Mouse (Mus musculus) limb, embryonic 14.5 days (tissue): Measurements from ENCODE around the gene Slc30a2. TPM values are rescaled to one million over a fixed set of nuclear protein-coding genes. Genes with fewer than 3 reads are reported as not detected.

Source experiments
- ATAC-seq: fragments of 200-750 bp; cut with Nextera tagmentation; 2 replicates; pipeline ENCODE4 v1.8.0; 2017; ENCODE audit warnings: low read depth, moderate number of reproducible peaks, moderate TSS enrichment; ENCODE audit not compliant: low FRiP score
- DNase-seq: peaks from one replicate; pipeline ENCODE4 v3.0.0-alpha.2; 2015; ENCODE audit warnings: low spot score
- H3K27ac ChIP-seq: fragments of 300-500 bp; sonication (generic); replicated peaks from 2 replicates; pipeline ENCODE4 v1.5.1; 2014; ENCODE audit warnings: low read depth, mild to moderate bottlenecking, low read length, moderate library complexity, mixed read lengths
- H3K27me3 ChIP-seq: fragments of 300-500 bp; sonication (generic); 2 replicates; pipeline ENCODE4 v1.6.1; 2014; ENCODE audit warnings: low read length, mixed read lengths; ENCODE audit not compliant: control insufficient read depth, insufficient read depth
- H3K36me3 ChIP-seq: fragments of 300-500 bp; sonication (generic); 2 replicates; pipeline ENCODE4 v1.6.1; 2014; ENCODE audit warnings: mild to moderate bottlenecking, low read length, moderate library complexity, mixed read lengths; ENCODE audit not compliant: control insufficient read depth, insufficient read depth
- H3K4me1 ChIP-seq: fragments of 300-500 bp; sonication (generic); 2 replicates; pipeline ENCODE4 v1.6.1; 2014; ENCODE audit warnings: antibody characterized with exemption, low read length, mixed read lengths; ENCODE audit not compliant: control insufficient read depth, insufficient read depth
- H3K4me2 ChIP-seq: fragments of 300-500 bp; sonication (generic); replicated peaks from 2 replicates; pipeline ENCODE4 v1.6.1; 2014; ENCODE audit warnings: low read depth, mild to moderate bottlenecking, low read length, moderate library complexity; ENCODE audit not compliant: severe bottlenecking
- H3K4me3 ChIP-seq: fragments of 300-500 bp; sonication (generic); replicated peaks from 2 replicates; pipeline ENCODE4 v1.5.1; 2014; ENCODE audit warnings: low read length
- H3K9ac ChIP-seq: fragments of 300-500 bp; sonication (generic); 2 replicates; pipeline ENCODE4 v1.6.1; 2014; ENCODE audit warnings: mild to moderate bottlenecking, low read depth, low read length, moderate library complexity; ENCODE audit not compliant: severe bottlenecking
- H3K9me3 ChIP-seq: fragments of 300-500 bp; sonication (generic); 2 replicates; pipeline ENCODE4 v1.6.1; 2016; ENCODE audit warnings: low read length; ENCODE audit not compliant: control insufficient read depth
- POLR2A ChIP-seq: fragments of 200-500 bp; IDR thresholded peaks from 2 replicates; pipeline ENCODE4 v1.8.0; 2012; ENCODE audit warnings: inconsistent platforms, mild to moderate bottlenecking, moderate library complexity, borderline replicate concordance; ENCODE audit not compliant: insufficient read depth, insufficient read length; ENCODE audit errors: extremely low read depth
- WGBS: fragments of 180-500 bp; shearing (Covaris S2); extraction: QIAGEN DNeasy Blood & Tissue Kit; methylation state at CpG from one replicate; pipeline ENCODE4 v1.1.7; 2014; 5-methylcytosine and 5-hydroxymethylcytosine counted together
- polyA plus RNA-seq, 2 experiments: library from polyadenylated mRNA; depleted of rRNA in 1 of 2; stranded (reverse) in 1 of 2; unstranded in 1 of 2; fragments of >200 nt; fragmentation: Nextera tagmentation in 1 of 2; extraction: Ambion mirVana in 1 of 2; gene quantifications; 2 replicates each; pipeline versions ENCODE4 v1.2.1 to v1.2.3; 2012 to 2014

Gene Slc30a2
- polyA plus RNA-seq, 2 experiments, result 0.21 to 0.78 TPM

DNA sequence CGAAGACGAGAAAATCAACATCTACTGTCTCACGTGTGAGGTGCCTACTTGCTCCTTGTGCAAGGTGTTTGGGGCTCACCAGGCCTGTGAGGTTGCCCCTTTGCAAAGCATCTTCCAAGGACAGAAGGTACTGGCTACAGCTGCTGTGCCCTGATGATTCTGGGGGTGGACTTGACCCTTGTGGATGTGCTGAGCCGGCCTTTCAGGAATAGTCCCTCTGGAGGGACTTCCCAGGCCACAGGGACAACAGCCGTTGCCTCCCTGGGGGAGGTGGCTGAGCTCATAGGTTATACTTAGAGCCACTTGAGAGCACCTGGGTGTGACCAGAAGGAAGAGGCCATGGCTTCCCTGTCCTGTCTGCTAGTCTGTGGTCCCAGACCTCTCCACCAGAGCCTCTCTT is 23.3 kb upstream of the Slc30a2 start:
- H3K36me3 ChIP-seq, result no peaks in the 10 kb centered on the region
- no peak for TF ChIP-seq POLR2A
- H3K9me3 ChIP-seq, result no peaks in the 10 kb centered on the region
- ATAC-seq (no peak), DNase-seq (no peak)
- H3K4me2 ChIP-seq, result no peak overlapping the region
- H3K4me1 ChIP-seq, result peaks cover 2% of the 10 kb centered on the region; the same call in 1 of the 2 replicates
- H3K27me3 ChIP-seq, result no peaks in the 10 kb centered on the region
- 59% methylated on average over 5 of the region's 5 CpGs for WGBS
- no peak overlapping the region for H3K27ac ChIP-seq
- H3K9ac ChIP-seq, result no peak overlapping the region
- no peak overlapping the region for H3K4me3 ChIP-seq

DNA sequence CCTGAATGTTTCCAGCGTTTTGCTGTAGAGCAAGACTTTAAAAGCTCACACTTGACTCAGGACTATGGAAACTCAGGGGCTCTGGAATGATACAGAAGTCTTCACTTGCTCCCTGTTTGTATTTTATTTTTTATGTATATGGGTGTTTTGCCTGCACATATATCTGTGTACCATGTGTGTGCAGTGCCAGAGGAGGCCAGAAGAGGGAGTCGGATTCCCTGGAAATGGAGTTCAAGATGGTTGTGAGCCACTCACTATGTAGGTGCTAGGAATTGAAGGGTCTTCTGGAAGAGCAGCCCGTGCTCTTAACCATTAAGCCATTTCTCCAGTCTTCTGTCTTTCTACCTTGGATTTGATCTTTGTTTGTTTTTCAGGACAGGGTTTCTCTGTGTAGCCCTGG is 21.5 kb upstream of the Slc30a2 start:
- Histone ChIP-seq H3K27me3 (no peaks in the 10 kb centered on the region), H3K9me3 (no peaks in the 10 kb centered on the region), H3K4me2 (no peak overlapping the region), H3K27ac (no peak overlapping the region), H3K36me3 (no peaks in the 10 kb centered on the region), H3K9ac (no peak overlapping the region), H3K4me3 (no peak overlapping the region), H3K4me1 (no peaks in the 10 kb centered on the region)
- no peak for TF ChIP-seq POLR2A
- DNase-seq (no peak), ATAC-seq (no peak)
- 62% methylated on average over 3 of the region's 3 CpGs for WGBS

DNA sequence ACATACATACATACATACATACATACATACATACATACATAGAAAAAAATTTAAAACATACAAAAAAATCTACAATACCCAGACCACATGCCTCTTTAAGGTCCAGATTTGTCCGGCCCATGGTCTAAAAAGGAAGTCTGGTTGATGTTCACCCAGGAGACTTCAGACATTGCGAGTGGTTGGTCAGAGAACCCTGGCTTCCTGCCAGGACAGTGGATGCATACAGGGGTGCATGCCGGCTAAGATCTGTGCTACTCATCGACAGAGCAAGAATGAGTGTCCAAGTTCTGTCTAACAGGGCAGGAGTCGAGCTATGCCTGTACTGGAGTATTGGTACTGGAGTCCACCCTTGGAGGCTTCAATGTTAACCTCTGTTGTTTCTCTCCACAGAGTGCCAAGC is 18.3 kb upstream of the Slc30a2 start:
- H3K9me3 ChIP-seq, result no peaks in the 10 kb centered on the region
- DNase-seq (no peak), ATAC-seq (no peak)
- WGBS, result 73% methylated on average over 5 of the region's 5 CpGs
- H3K4me1 ChIP-seq, result no peaks in the 10 kb centered on the region
- no peak overlapping the region for H3K4me3 ChIP-seq
- no peak overlapping the region for H3K27ac ChIP-seq
- TF ChIP-seq POLR2A, result no peak
- no peaks in the 10 kb centered on the region for H3K27me3 ChIP-seq
- no peak overlapping the region for H3K9ac ChIP-seq
- no peaks in the 10 kb centered on the region for H3K36me3 ChIP-seq
- H3K4me2 ChIP-seq, result no peak overlapping the region

DNA sequence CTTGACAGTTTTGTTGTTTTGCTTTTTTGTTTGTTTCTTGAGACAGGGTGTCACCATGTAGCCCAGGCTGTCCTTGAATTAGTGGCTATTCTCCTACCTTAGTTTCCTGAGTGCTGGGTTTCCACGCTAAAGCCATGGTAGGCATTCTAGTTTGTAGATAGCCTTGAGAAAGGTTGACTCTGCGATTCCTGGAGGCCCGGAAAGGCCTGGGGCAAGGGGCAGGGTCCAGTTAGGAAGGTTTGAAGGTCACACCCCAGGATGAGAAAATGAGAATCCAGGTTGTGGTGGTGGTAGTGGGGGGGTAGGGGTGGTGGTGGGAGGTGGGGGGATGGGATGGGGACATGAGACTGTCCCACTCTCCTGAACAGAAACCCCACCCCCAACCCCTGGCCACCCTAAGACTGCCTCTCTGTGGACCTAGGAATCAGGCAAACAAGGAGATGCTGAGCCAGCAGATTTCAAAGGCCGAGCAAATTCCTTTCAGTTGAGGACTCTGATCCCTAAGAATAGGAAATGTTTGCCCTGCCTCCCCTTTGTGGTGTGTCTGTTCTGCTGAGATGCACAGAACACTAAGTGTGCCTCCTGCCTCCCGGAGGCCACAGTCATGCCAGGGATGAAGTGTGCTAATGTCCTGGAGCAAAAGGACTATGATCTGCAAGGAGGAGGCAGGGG is 16.0 kb upstream of the Slc30a2 start:
- H3K4me2 ChIP-seq, result no peak overlapping the region
- no peak for TF ChIP-seq POLR2A
- no peak overlapping the region for H3K4me3 ChIP-seq
- no peak overlapping the region for H3K27ac ChIP-seq
- no peaks in the 10 kb centered on the region for H3K27me3 ChIP-seq
- no peaks in the 10 kb centered on the region for H3K9me3 ChIP-seq
- 68% methylated on average over 5 of the region's 5 CpGs for WGBS
- DNase-seq (no peak), ATAC-seq (no peak)
- no peak overlapping the region for H3K9ac ChIP-seq
- no peaks in the 10 kb centered on the region for H3K36me3 ChIP-seq
- H3K4me1 ChIP-seq, result no peaks in the 10 kb centered on the region

DNA sequence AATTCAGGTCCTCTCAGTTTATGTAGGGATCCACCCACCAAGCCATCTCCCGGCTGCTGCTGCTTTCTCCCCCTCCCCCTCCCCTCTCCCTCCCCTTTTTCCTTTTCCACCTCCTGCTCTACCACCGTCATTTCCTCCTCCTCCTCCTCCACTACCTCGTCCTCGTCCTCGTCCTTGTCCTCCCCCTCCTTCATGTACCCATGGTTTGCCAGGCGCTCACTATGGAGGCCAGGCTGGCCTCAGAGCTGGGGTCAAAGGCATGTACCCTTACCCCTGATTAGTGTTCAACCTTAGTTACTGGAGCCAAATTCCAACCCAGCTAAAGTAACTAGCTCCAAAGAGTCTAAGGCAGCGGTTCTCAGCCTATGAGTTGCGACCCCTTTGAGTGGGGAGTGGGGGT is 14.8 kb upstream of the Slc30a2 start:
- H3K9ac ChIP-seq, result no peak overlapping the region
- no peak overlapping the region for H3K4me3 ChIP-seq
- no peak overlapping the region for H3K27ac ChIP-seq
- no peak overlapping the region for H3K4me2 ChIP-seq
- 51% methylated on average over 8 of the region's 8 CpGs for WGBS
- no peaks in the 10 kb centered on the region for H3K27me3 ChIP-seq
- no peaks in the 10 kb centered on the region for H3K36me3 ChIP-seq
- TF ChIP-seq POLR2A, result no peak
- DNase-seq, result no peak
- no peaks in the 10 kb centered on the region for H3K4me1 ChIP-seq
- H3K9me3 ChIP-seq, result no peaks in the 10 kb centered on the region
- no peak for ATAC-seq

DNA sequence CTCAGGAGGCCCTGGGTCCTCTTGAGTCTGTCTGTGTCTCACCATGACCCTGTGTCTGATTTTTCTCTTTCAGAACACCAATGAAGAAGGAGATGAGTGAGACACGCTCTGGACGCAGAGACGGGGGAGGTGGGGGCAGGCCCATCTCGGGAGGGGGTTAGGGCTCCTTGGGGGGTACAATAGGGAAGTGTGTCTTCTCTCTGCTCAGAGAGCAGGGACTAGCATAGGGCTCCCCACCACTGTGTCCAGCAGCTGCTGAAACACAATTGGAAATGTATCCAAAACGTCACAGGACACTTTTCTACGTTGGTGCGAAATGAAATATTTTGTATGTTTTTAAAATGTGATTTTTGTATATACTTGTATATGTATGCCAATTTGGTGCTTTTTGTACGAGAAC is 14.1 kb upstream of the Slc30a2 start:
- Histone ChIP-seq H3K36me3 (no peaks in the 10 kb centered on the region), H3K27me3 (no peaks in the 10 kb centered on the region), H3K9me3 (no peaks in the 10 kb centered on the region), H3K4me3 (no peak overlapping the region), H3K4me1 (no peaks in the 10 kb centered on the region), H3K27ac (no peak overlapping the region), H3K9ac (no peak overlapping the region), H3K4me2 (no peak overlapping the region)
- no peak for ATAC-seq
- DNase-seq, result no peak
- no peak for TF ChIP-seq POLR2A
- 87% methylated on average over 8 of the region's 8 CpGs for WGBS
